Mouse (Mus musculus): Measurements from ENCODE around the gene Rheb.

- TF ChIP-seq CTCF (conservative IDR thresholded peaks at IDR 0.05; ENCODE audit: low read length): no peak
- no peak for TF ChIP-seq NANOG (IDR thresholded peaks at IDR 0.05; ENCODE audit: borderline replicate concordance, low read length)
- no peak for TF ChIP-seq POU5F1 (IDR thresholded peaks at IDR 0.05; ENCODE audit: borderline replicate concordance, low read length)
Observed at GRCm38 (mm10) chr5:24840975-24841431, 1.4 kb downstream of the Rheb start.

Measured in E14TG2a.4 (cell line).